Mouse (Mus musculus) NIH3T3 (cell line): ENCODE results near the gene Mt3.
A peak's percentile ranks its signal among the peaks of the same experiment; 100 is the strongest.
"Not testable (repeated sequence)": the region's sequence is repeated elsewhere in the genome, so short reads cannot be mapped to it uniquely, and the experiment has no call there.

Experiments
- DNase-seq: peaks from one replicate; pipeline ENCODE4 v3.0.0-alpha.2; 2012; ENCODE audit warnings: low read depth

The Mt3 gene

GRCm38 (mm10) chr8:94153451-94153850 lies 1.0 kb downstream of the Mt3 start:
- no peak for DNase-seq

GRCm38 (mm10) chr8:94154537-94154936 lies 2.1 kb downstream of the Mt3 start:
- DNase-seq = peak; percentile 52

GRCm38 (mm10) chr8:94156092-94156491 lies 3.7 kb downstream of the Mt3 start:
- no peak for DNase-seq

- DNase-seq = not testable (repeated sequence)
Observed at GRCm38 (mm10) chr8:94165772-94166171, 13.4 kb downstream of the Mt3 start.

- peak; percentile 94 for DNase-seq
Observed at GRCm38 (mm10) chr8:94167244-94167643, 14.8 kb downstream of the Mt3 start.

- DNase-seq = no peak
Observed at GRCm38 (mm10) chr8:94169547-94169946, 17.1 kb downstream of the Mt3 start.

GRCm38 (mm10) chr8:94171321-94171755 lies 18.9 kb downstream of the Mt3 start:
- DNase-seq = peak; percentile 79

- peak; percentile 94 for DNase-seq
Observed at GRCm38 (mm10) chr8:94172075-94172808, 19.8 kb downstream of the Mt3 start, which contains the start of gene Mt2. Gene Mt2 (plus strand): TSS chr8:94172664.

GRCm38 (mm10) chr8:94172809-94173732 lies 20.7 kb downstream of the Mt3 start:
- DNase-seq = peak; percentile 52

- DNase-seq = peak; percentile 25
Observed at GRCm38 (mm10) chr8:94173848-94174403, 21.5 kb downstream of the Mt3 start.

- DNase-seq = peak; percentile 71
Observed at GRCm38 (mm10) chr8:94174619-94175213, 22.3 kb downstream of the Mt3 start.

GRCm38 (mm10) chr8:94177716-94178390 lies 25.4 kb downstream of the Mt3 start:
- DNase-seq = no peak

GRCm38 (mm10) chr8:94178857-94179712 lies 26.7 kb downstream of the Mt3 start, which contains the start of gene Mt1:
Gene Mt1 (plus strand): TSS chr8:94179082.
- DNase-seq = peak; percentile 100

GRCm38 (mm10) chr8:94179713-94180560 lies 27.5 kb downstream of the Mt3 start:
- DNase-seq = peak; percentile 52

- DNase-seq = no peak
Observed at GRCm38 (mm10) chr8:94180561-94180908, 28.1 kb downstream of the Mt3 start.

GRCm38 (mm10) chr8:94182055-94182929 lies 29.9 kb downstream of the Mt3 start:
- peak; percentile 31 for DNase-seq

- peak; percentile 96 for DNase-seq
Observed at GRCm38 (mm10) chr8:94183117-94183516, 30.7 kb downstream of the Mt3 start.

GRCm38 (mm10) chr8:94184357-94184843 lies 32.0 kb downstream of the Mt3 start:
- DNase-seq = no peak
